Mouse (Mus musculus): Measurements from ENCODE around the gene AL732309.1. TPM values are rescaled to one million over a fixed set of nuclear protein-coding genes. Genes with fewer than 3 reads are reported as not detected.

The AL732309.1 gene
- total RNA-seq (2012; rRNA removed), result 8.2 and 11.5 TPM in 2 replicates
- polyA plus RNA-seq (2012; ENCODE audit: insufficient read depth in 1 of 2, insufficient read length in 2 of 2, low read depth in 1 of 2, low replicate concordance in 2 of 2, missing spikeins in 1 of 2), result 1 to 10 TPM in 1 of 2 experiments, not detected in 1; 4.8 TPM

DNA sequence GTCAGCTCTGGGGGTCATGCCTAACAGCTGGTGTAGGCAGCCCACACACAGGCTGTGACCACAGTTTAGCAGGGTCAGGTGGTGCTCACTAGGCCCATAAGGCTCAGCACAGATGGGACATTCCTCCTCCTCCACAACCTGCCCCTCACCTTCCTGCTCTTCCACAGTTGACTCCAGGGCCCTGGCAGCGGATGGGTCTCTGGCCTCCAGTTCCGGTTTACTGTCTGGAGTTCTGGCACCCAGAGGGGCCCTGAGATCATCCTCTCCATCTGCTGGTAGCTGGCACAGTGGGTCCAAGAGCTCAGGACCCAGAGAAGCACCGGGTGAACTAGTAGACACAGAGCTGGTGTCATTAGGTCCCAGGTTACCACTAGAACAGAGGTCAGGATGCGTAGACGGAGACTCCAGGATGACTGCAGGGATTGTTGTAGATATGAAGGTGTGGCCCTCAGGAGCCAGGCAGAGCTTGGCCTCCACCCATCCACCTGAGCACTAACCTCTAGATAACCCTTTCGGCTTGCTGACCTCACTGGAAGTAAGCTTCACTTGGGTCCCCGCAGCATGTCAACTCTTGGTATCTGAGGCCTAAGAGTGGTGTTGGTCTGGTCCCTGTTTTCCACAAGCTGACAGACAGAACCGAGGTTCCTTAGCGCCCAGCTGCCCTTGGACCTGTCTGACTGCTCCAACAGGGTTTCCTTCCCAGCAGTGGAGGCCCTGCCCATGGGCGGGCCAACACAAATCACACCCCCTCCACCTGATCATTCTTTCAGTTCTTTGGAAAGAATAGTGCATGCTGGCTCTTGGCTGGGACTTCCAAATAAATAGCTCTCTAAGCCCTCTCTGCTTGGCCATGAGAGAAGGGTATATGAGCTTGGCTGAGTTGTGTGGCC, at the start of gene AL732309.1:
Gene AL732309.1 (minus strand): TSS at position 681 of the 890 bp plus-strand sequence.
- H3K36me3 ChIP-seq (ENCODE audit: control insufficient read depth in 1 of 2, insufficient read depth in 2 of 2, low read length in 2 of 2), result peaks cover 0 to 2% of the 10 kb centered on the region in 2 experiments; a peak in 1 of 4 replicates
- H3K4me3 ChIP-seq (ENCODE audit: control insufficient read depth in 1 of 2, insufficient read depth in 1 of 2, low read depth in 2 of 2, low read length in 2 of 2), result no peak within 1 kb of the TSS
- peaks cover 0 to 7% of the 10 kb centered on the region in 2 experiments; a peak in 3 of 4 replicates for H3K4me1 ChIP-seq (ENCODE audit: control insufficient read depth in 1 of 2, insufficient read depth in 2 of 2, low read length in 2 of 2)
- no peak within 1 kb of the TSS for H3K27ac ChIP-seq (ENCODE audit: control insufficient read depth, low read depth, low read length)
- TF ChIP-seq NRF1 (IDR thresholded peaks at IDR 0.05; ENCODE audit: insufficient read depth, low read depth, low read length, poor library complexity, severe bottlenecking) (no peak), UBTF (IDR thresholded peaks at IDR 0.05; ENCODE audit: borderline replicate concordance, insufficient read depth, low read depth, low read length) (no peak), MEF2A (IDR thresholded peaks at IDR 0.05; ENCODE audit: extremely low read depth, insufficient replicate concordance, low read depth, low read length, poor library complexity, severe bottlenecking) (no peak), POLR2A (IDR thresholded peaks at IDR 0.05; ENCODE audit: control insufficient read depth in 1 of 2, insufficient read depth in 1 of 2, low read depth in 1 of 2, low read length in 2 of 2, poor library complexity in 1 of 2) (no peak; a peak in 1 of 4 replicates), MAZ (IDR thresholded peaks at IDR 0.05; ENCODE audit: low read depth, low read length) (no peak), MXI1 (IDR thresholded peaks at IDR 0.05; ENCODE audit: low read depth, low read length) (no peak)
- H3K79me2 ChIP-seq (ENCODE audit: control insufficient read depth, insufficient read depth, low read length, poor library complexity), result no peaks in the 10 kb centered on the region; the same call in 1 of the 2 replicates
- no peak within 1 kb of the TSS for H3K9ac ChIP-seq (ENCODE audit: control insufficient read depth, low read depth, low read length, poor library complexity, severe bottlenecking)
- no peaks in the 10 kb centered on the region for H3K27me3 ChIP-seq (ENCODE audit: control insufficient read depth in 1 of 2, insufficient read depth in 2 of 2, low read length in 2 of 2)
- H3K9me3 ChIP-seq (replicated peaks; ENCODE audit: insufficient read depth, low read length), result no peaks in the 10 kb centered on the region
- DNase-seq (ENCODE audit: low read depth, low spot score), result no peak

DNA sequence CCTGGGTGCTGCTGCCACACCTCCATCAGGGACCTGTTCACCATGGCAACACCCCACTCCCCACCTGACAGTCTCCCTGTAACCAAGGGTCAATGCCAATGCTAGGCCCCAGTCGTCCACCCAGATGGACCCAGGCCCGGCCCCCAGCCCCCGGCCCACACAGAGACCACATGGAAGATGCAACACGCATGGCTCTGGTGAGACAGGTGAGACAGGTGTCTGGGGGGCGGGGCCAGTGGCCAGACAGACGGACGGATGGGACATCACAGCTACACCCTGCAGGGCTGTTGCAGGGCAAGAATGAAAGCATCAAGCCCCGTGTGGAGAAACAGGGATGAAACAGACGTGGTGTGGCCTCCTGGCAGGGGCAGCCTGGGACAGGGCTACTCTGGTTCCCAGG, 47.0 kb upstream of the AL732309.1 start:
- TF ChIP-seq JUND (IDR thresholded peaks at IDR 0.05; ENCODE audit: low read depth, low read length), result no peak
- no peak for TF ChIP-seq MYC (IDR thresholded peaks at IDR 0.05; ENCODE audit: low read depth, low read length)
- no peak for TF ChIP-seq SIN3A (IDR thresholded peaks at IDR 0.05; ENCODE audit: low read length)
- TF ChIP-seq RCOR1 (IDR thresholded peaks at IDR 0.05; ENCODE audit: low read depth, low read length), result no peak
- TF ChIP-seq CHD2 (IDR thresholded peaks at IDR 0.05; ENCODE audit: low read length), result no peak
- TF ChIP-seq TCF12 (IDR thresholded peaks at IDR 0.05; ENCODE audit: low read depth, low read length), result no peak
- no peak for TF ChIP-seq GABPA (IDR thresholded peaks at IDR 0.05; ENCODE audit: low read depth, low read length)
- TF ChIP-seq NRF1 (IDR thresholded peaks at IDR 0.05; ENCODE audit: insufficient read depth, low read depth, low read length, poor library complexity, severe bottlenecking), result no peak
- no peak for TF ChIP-seq EP300 (IDR thresholded peaks at IDR 0.05; ENCODE audit: low read depth in 1 of 2, low read length in 2 of 2)
- Histone ChIP-seq H3K79me2 (ENCODE audit: control insufficient read depth, insufficient read depth, low read length, poor library complexity) (no peaks in the 10 kb centered on the region), H3K27me3 (ENCODE audit: control insufficient read depth in 1 of 2, insufficient read depth in 2 of 2, low read length in 2 of 2) (peaks cover 0 to 4% of the 10 kb centered on the region in 2 experiments; a peak in 2 of 4 replicates), H3K4me1 (ENCODE audit: control insufficient read depth in 1 of 2, insufficient read depth in 2 of 2, low read length in 2 of 2) (peaks cover 0 to 5% of the 10 kb centered on the region in 2 experiments; a peak in 1 of 4 replicates), H3K9me3 (replicated peaks; ENCODE audit: insufficient read depth, low read length) (no peaks in the 10 kb centered on the region), H3K27ac (ENCODE audit: control insufficient read depth, low read depth, low read length) (no peak overlapping the region), H3K4me3 (ENCODE audit: control insufficient read depth in 1 of 2, insufficient read depth in 1 of 2, low read depth in 2 of 2, low read length in 2 of 2) (no peak overlapping the region), H3K9ac (ENCODE audit: control insufficient read depth, low read depth, low read length, poor library complexity, severe bottlenecking) (no peak overlapping the region), H3K36me3 (ENCODE audit: control insufficient read depth in 1 of 2, insufficient read depth in 2 of 2, low read length in 2 of 2) (no peaks in the 10 kb centered on the region)
- no peak for DNase-seq (ENCODE audit: low read depth, low spot score)
